In genomic region chr9:107961351-107961762, GRCm38 (mm10) we compare ENCODE assay signal across 8 mouse cellular contexts. TPM values are rescaled to one million over a fixed set of nuclear protein-coding genes. Genes with fewer than 3 reads are reported as not detected.
DNase-seq lines count a peak whose midpoint lies in the region; ATAC-seq lines count a peak whose summit lies in the region.

No protein-coding gene starts in this region.

- ATAC-seq in hindbrain, embryonic 13.5 days (ENCODE audit: low FRiP score) = peak; percentile 39; the same call in 1 of the 2 replicates

- no peak overlapping the region for H3K4me3 ChIP-seq in hindbrain, embryonic 13.5 days

- peak overlapping the region; percentile 29 for H3K4me2 ChIP-seq in hindbrain, embryonic 13.5 days

- H3K4me1 ChIP-seq in hindbrain, embryonic 13.5 days (replicated peaks) = peaks cover 17% of the 10 kb centered on the region

- H3K36me3 ChIP-seq in hindbrain, embryonic 13.5 days = peaks cover 9% of the 10 kb centered on the region; the same call in 1 of the 2 replicates

- intact Hi-C loops in left cerebral cortex, postnatal 14 days (cut with DNase I) = loop anchor here (5.0 kb wide), 1 partner anchor 86 kb away; the partner anchor contains the start of gene Gmppb

- no peaks in the 10 kb centered on the region for H3K27me3 ChIP-seq in hindbrain, embryonic 13.5 days

- H3K9me3 ChIP-seq in hindbrain, embryonic 13.5 days = no peaks in the 10 kb centered on the region

- DNase-seq in retina, postnatal 1 day = peak; percentile 45
- DNase-seq in retina, embryonic 14.5 days (ENCODE audit: low spot score) = no peak
- peak; percentile 86 to 93 for DNase-seq in left cerebral cortex, postnatal 14 days (ENCODE audit: low spot score in 2 of 2)
- DNase-seq in telencephalon, adult 2 months (ENCODE audit: low read depth, low spot score) = peak; percentile 95
- DNase-seq in spleen, postnatal 10 days (ENCODE audit: low spot score in 2 of 2) = no peak
- DNase-seq in ovary, postnatal 36 days (ENCODE audit: low spot score) = no peak
- no peak for DNase-seq in adrenal gland, postnatal 25 days

- H3K27ac ChIP-seq in hindbrain, embryonic 13.5 days = peak overlapping the region; percentile 77

- WGBS in hindbrain, embryonic 13.5 days = 72% methylated on average over 10 of the region's 10 CpGs

- peak overlapping the region; percentile 51 for H3K9ac ChIP-seq in hindbrain, embryonic 13.5 days

RNA-seq across cellular contexts. Expression of gene Traip, which starts 11.4 kb away (rescaled TPM):
- 7.7 and 9.5 TPM in 2 replicates for polyA plus RNA-seq in hindbrain, embryonic 13.5 days (2015; fragmentation: Nextera tagmentation; extraction: Ambion mirVana)
- total RNA-seq in left cerebral cortex, postnatal 14 days (2021) = 10 to 100 TPM in 1 of 2 experiments, 1 to 10 TPM in 1; 9.3 to 12.0 TPM
- total RNA-seq in adrenal gland, postnatal 25 days (2021) = 5.1 and 5.3 TPM in 2 replicates

RNA-seq across cellular contexts. Expression of gene Uba7, which starts 13.9 kb away (rescaled TPM):
- polyA plus RNA-seq in hindbrain, embryonic 13.5 days (2015; fragmentation: Nextera tagmentation; extraction: Ambion mirVana) = 4.8 and 5.8 TPM in 2 replicates
- 1 to 10 TPM; 3.6 to 4.2 TPM for total RNA-seq in left cerebral cortex, postnatal 14 days (2021)
- 19.0 and 22.2 TPM in 2 replicates for total RNA-seq in adrenal gland, postnatal 25 days (2021)

RNA-seq across cellular contexts. Expression of gene Gm20661, which starts 21.5 kb away (rescaled TPM):
- polyA plus RNA-seq in hindbrain, embryonic 13.5 days (2015; fragmentation: Nextera tagmentation; extraction: Ambion mirVana) = 1.1 and 1.4 TPM in 2 replicates
- total RNA-seq in left cerebral cortex, postnatal 14 days (2021) = under 1 TPM in 1 of 2 experiments, not detected in 1; 0.79 TPM
- total RNA-seq in adrenal gland, postnatal 25 days (2021) = 0.46 TPM in 1 of 2 replicates, not detected in the other

RNA-seq across cellular contexts. Expression of gene Inka1, which starts 24.3 kb away (rescaled TPM):
- polyA plus RNA-seq in hindbrain, embryonic 13.5 days (2015; fragmentation: Nextera tagmentation; extraction: Ambion mirVana) = 20.2 and 21.3 TPM in 2 replicates
- 1 to 10 TPM; 2.7 to 3.1 TPM for total RNA-seq in left cerebral cortex, postnatal 14 days (2021)
- 5.7 and 6.4 TPM in 2 replicates for total RNA-seq in adrenal gland, postnatal 25 days (2021)

RNA-seq across cellular contexts. Expression of gene Camkv, which starts 25.9 kb away (rescaled TPM):
- polyA plus RNA-seq in hindbrain, embryonic 13.5 days (2015; fragmentation: Nextera tagmentation; extraction: Ambion mirVana) = 12.4 and 13.3 TPM in 2 replicates
- total RNA-seq in left cerebral cortex, postnatal 14 days (2021) = 100 to 1,000 TPM; 382 to 398 TPM
- total RNA-seq in adrenal gland, postnatal 25 days (2021) = 2.4 and 3.1 TPM in 2 replicates

Comparison
In these comparisons a context has a peak if more than half of its experiments do, and no peak if none do; other contexts are left out.
1. DNase-seq: peak in retina, postnatal 1 day (single experiment), left cerebral cortex, postnatal 14 days (2 of 2) and telencephalon, adult 2 months (single experiment); none in retina, embryonic 14.5 days (single experiment), spleen, postnatal 10 days (0 of 2), ovary, postnatal 36 days (single experiment) and adrenal gland, postnatal 25 days (single experiment).